Mouse (Mus musculus): ENCODE results near the gene Dnajb3. TPM values are rescaled to one million over a fixed set of nuclear protein-coding genes. Genes with fewer than 3 reads are reported as not detected.

Gene Dnajb3
- polyA plus RNA-seq (2012; fragmentation: generic; extraction: Trizol) = not detected
- long read RNA-seq, experiment 1 = 0 reads
- long read RNA-seq, experiment 2 = 0 reads

GRCm38 (mm10) chr1:88205294-88205922, at the start of gene Dnajb3:
Gene Dnajb3 (minus strand): TSS chr1:88205782.
- Histone ChIP-seq H3K36me3 (ENCODE audit: control insufficient read depth, insufficient read depth) (no peaks in the 10 kb centered on the region), H3ac (ENCODE audit: control insufficient read depth, insufficient read length, low read depth) (no peak within 1 kb of the TSS), H3K79me2 (ENCODE audit: control insufficient read depth, insufficient read depth) (no peaks in the 10 kb centered on the region), H3K79me3 (ENCODE audit: low read depth) (no peaks in the 10 kb centered on the region), H3K4me3 (ENCODE audit: insufficient read depth, poor library complexity, severe bottlenecking) (no peak within 1 kb of the TSS), H3K27me3 (ENCODE audit: control insufficient read depth, insufficient read depth, insufficient read length) (peaks cover 11% of the 10 kb centered on the region)
- TF ChIP-seq FOSL1 (IDR thresholded peaks at IDR 0.05; ENCODE audit: insufficient read depth, low read length, poor library complexity, severe bottlenecking) (no peak), MYOG (IDR thresholded peaks at IDR 0.05; ENCODE audit: control insufficient read depth, extremely low read depth, insufficient read length) (no peak), MYOD1 (IDR thresholded peaks at IDR 0.05; ENCODE audit: control insufficient read depth, insufficient read length, low read depth) (no peak), CEBPB (IDR thresholded peaks at IDR 0.05; ENCODE audit: low read depth) (no peak), USF1 (IDR thresholded peaks at IDR 0.05; ENCODE audit: low read depth) (no peak), CTCF (IDR thresholded peaks at IDR 0.05; ENCODE audit: control insufficient read depth, insufficient read depth, insufficient read length) (no peak), MAX (IDR thresholded peaks at IDR 0.05) (no peak)

- H3K36me3 ChIP-seq (ENCODE audit: control insufficient read depth, insufficient read depth) = no peaks in the 10 kb centered on the region
- TF ChIP-seq CEBPB (IDR thresholded peaks at IDR 0.05; ENCODE audit: low read depth) (no peak), MAX (IDR thresholded peaks at IDR 0.05) (no peak), FOSL1 (IDR thresholded peaks at IDR 0.05; ENCODE audit: insufficient read depth, low read length, poor library complexity, severe bottlenecking) (no peak), MYOG (IDR thresholded peaks at IDR 0.05; ENCODE audit: control insufficient read depth, extremely low read depth, insufficient read length) (no peak), MYOD1 (IDR thresholded peaks at IDR 0.05; ENCODE audit: control insufficient read depth, insufficient read length, low read depth) (peak; percentile 99), CTCF (IDR thresholded peaks at IDR 0.05; ENCODE audit: control insufficient read depth, insufficient read depth, insufficient read length) (no peak), USF1 (IDR thresholded peaks at IDR 0.05; ENCODE audit: low read depth) (no peak)
- H3K79me2 ChIP-seq (ENCODE audit: control insufficient read depth, insufficient read depth) = no peaks in the 10 kb centered on the region
- H3K79me3 ChIP-seq (ENCODE audit: low read depth) = no peaks in the 10 kb centered on the region
- no peak overlapping the region for H3ac ChIP-seq (ENCODE audit: control insufficient read depth, insufficient read length, low read depth)
- peaks cover 6% of the 10 kb centered on the region for H3K27me3 ChIP-seq (ENCODE audit: control insufficient read depth, insufficient read depth, insufficient read length)
- H3K4me3 ChIP-seq (ENCODE audit: insufficient read depth, poor library complexity, severe bottlenecking) = no peak overlapping the region
Observed at GRCm38 (mm10) chr1:88254793-88255465, 49.3 kb upstream of the Dnajb3 start.

GRCm38 (mm10) chr1:88253540-88253939, 48.0 kb upstream of the Dnajb3 start:
- TF ChIP-seq CEBPB (IDR thresholded peaks at IDR 0.05; ENCODE audit: low read depth) (no peak), MYOG (IDR thresholded peaks at IDR 0.05; ENCODE audit: control insufficient read depth, extremely low read depth, insufficient read length) (no peak), CTCF (IDR thresholded peaks at IDR 0.05; ENCODE audit: control insufficient read depth, insufficient read depth, insufficient read length) (no peak), FOSL1 (IDR thresholded peaks at IDR 0.05; ENCODE audit: insufficient read depth, low read length, poor library complexity, severe bottlenecking) (no peak), USF1 (IDR thresholded peaks at IDR 0.05; ENCODE audit: low read depth) (no peak), MYOD1 (IDR thresholded peaks at IDR 0.05; ENCODE audit: control insufficient read depth, insufficient read length, low read depth) (no peak), MAX (IDR thresholded peaks at IDR 0.05) (no peak)
- no peaks in the 10 kb centered on the region for H3K79me3 ChIP-seq (ENCODE audit: low read depth)

GRCm38 (mm10) chr1:88253106-88253505, 47.5 kb upstream of the Dnajb3 start:
- no peaks in the 10 kb centered on the region for H3K36me3 ChIP-seq (ENCODE audit: control insufficient read depth, insufficient read depth)
- TF ChIP-seq CTCF (IDR thresholded peaks at IDR 0.05; ENCODE audit: control insufficient read depth, insufficient read depth, insufficient read length) = no peak
- no peak for TF ChIP-seq MYOG (IDR thresholded peaks at IDR 0.05; ENCODE audit: control insufficient read depth, extremely low read depth, insufficient read length)
- TF ChIP-seq USF1 (IDR thresholded peaks at IDR 0.05; ENCODE audit: low read depth) = no peak
- no peak for TF ChIP-seq MAX (IDR thresholded peaks at IDR 0.05)
- no peak for TF ChIP-seq FOSL1 (IDR thresholded peaks at IDR 0.05; ENCODE audit: insufficient read depth, low read length, poor library complexity, severe bottlenecking)
- no peak for TF ChIP-seq MYOD1 (IDR thresholded peaks at IDR 0.05; ENCODE audit: control insufficient read depth, insufficient read length, low read depth)
- no peak for TF ChIP-seq CEBPB (IDR thresholded peaks at IDR 0.05; ENCODE audit: low read depth)
- H3K79me3 ChIP-seq (ENCODE audit: low read depth) = no peaks in the 10 kb centered on the region
- H3ac ChIP-seq (ENCODE audit: control insufficient read depth, insufficient read length, low read depth) = no peak overlapping the region
- H3K4me3 ChIP-seq (ENCODE audit: insufficient read depth, poor library complexity, severe bottlenecking) = no peak overlapping the region
- no peaks in the 10 kb centered on the region for H3K79me2 ChIP-seq (ENCODE audit: control insufficient read depth, insufficient read depth)
- H3K27me3 ChIP-seq (ENCODE audit: control insufficient read depth, insufficient read depth, insufficient read length) = peaks cover 12% of the 10 kb centered on the region

More at GRCm38 (mm10) chr1:88253540-88253939, 48.0 kb upstream of the Dnajb3 start:
- H3K36me3 ChIP-seq (ENCODE audit: control insufficient read depth, insufficient read depth) = no peaks in the 10 kb centered on the region
- peaks cover 12% of the 10 kb centered on the region for H3K27me3 ChIP-seq (ENCODE audit: control insufficient read depth, insufficient read depth, insufficient read length)
- no peaks in the 10 kb centered on the region for H3K79me2 ChIP-seq (ENCODE audit: control insufficient read depth, insufficient read depth)
- no peak overlapping the region for H3ac ChIP-seq (ENCODE audit: control insufficient read depth, insufficient read length, low read depth)
- H3K4me3 ChIP-seq (ENCODE audit: insufficient read depth, poor library complexity, severe bottlenecking) = no peak overlapping the region

GRCm38 (mm10) chr1:88250023-88250422, 44.4 kb upstream of the Dnajb3 start:
- H3ac ChIP-seq (ENCODE audit: control insufficient read depth, insufficient read length, low read depth) = no peak overlapping the region
- no peak overlapping the region for H3K4me3 ChIP-seq (ENCODE audit: insufficient read depth, poor library complexity, severe bottlenecking)
- no peaks in the 10 kb centered on the region for H3K79me2 ChIP-seq (ENCODE audit: control insufficient read depth, insufficient read depth)
- H3K79me3 ChIP-seq (ENCODE audit: low read depth) = no peaks in the 10 kb centered on the region
- no peaks in the 10 kb centered on the region for H3K36me3 ChIP-seq (ENCODE audit: control insufficient read depth, insufficient read depth)
- TF ChIP-seq CEBPB (IDR thresholded peaks at IDR 0.05; ENCODE audit: low read depth) (no peak), MYOG (IDR thresholded peaks at IDR 0.05; ENCODE audit: control insufficient read depth, extremely low read depth, insufficient read length) (no peak), CTCF (IDR thresholded peaks at IDR 0.05; ENCODE audit: control insufficient read depth, insufficient read depth, insufficient read length) (no peak), MAX (IDR thresholded peaks at IDR 0.05) (no peak), FOSL1 (IDR thresholded peaks at IDR 0.05; ENCODE audit: insufficient read depth, low read length, poor library complexity, severe bottlenecking) (no peak), USF1 (IDR thresholded peaks at IDR 0.05; ENCODE audit: low read depth) (no peak), MYOD1 (IDR thresholded peaks at IDR 0.05; ENCODE audit: control insufficient read depth, insufficient read length, low read depth) (no peak)
- H3K27me3 ChIP-seq (ENCODE audit: control insufficient read depth, insufficient read depth, insufficient read length) = peaks cover 17% of the 10 kb centered on the region

All from C2C12 (cell line).